Mouse (Mus musculus): ENCODE data around the gene Zdhhc23. TPM values are rescaled to one million over a fixed set of nuclear protein-coding genes. Genes with fewer than 3 reads are reported as not detected.

Zdhhc23 gene
- total RNA-seq (2023): 1 to 10 TPM; 5.9 to 6.6 TPM

DNA sequence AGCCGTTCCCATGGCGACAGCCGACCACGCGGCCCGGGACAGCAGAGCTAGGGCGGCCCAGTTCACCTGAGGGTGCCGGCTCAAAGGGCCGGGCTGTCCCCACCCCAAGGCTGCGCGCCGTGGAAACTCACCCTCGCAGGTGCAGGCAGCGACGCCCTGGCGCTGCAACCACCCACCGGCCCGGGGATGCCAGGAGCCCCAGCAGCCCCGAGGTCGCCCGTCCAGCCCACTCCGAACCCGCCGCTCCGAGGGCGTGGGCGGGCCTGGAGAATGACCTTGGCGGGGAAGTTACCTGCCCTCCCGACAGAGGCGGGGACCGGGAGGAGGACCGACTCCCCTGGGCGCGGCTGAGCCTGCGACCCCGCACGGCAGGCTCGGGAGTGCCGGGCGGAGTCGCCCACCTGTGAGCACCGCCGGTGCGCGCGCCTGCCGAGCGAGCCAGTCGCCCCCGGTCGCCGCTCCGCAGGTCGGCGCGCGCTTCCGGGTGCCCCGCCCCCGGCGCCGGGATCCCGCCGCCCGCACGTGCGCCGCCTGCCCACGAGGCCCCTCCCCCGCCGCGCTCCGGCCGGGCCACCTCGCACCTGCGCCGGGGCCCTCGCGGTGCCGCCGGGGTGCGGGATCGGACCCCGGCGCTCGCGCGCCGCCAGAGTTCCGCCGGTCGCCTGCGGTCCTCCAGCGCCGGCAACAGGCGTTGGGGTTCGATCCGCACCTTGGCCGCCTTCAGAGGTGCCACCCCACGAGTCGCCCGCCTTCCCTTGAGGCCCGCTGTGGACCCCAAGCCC lies at the start of gene Zdhhc23:
Gene Zdhhc23 (minus strand): TSS at position 464 of the 782 bp plus-strand sequence.

DNA sequence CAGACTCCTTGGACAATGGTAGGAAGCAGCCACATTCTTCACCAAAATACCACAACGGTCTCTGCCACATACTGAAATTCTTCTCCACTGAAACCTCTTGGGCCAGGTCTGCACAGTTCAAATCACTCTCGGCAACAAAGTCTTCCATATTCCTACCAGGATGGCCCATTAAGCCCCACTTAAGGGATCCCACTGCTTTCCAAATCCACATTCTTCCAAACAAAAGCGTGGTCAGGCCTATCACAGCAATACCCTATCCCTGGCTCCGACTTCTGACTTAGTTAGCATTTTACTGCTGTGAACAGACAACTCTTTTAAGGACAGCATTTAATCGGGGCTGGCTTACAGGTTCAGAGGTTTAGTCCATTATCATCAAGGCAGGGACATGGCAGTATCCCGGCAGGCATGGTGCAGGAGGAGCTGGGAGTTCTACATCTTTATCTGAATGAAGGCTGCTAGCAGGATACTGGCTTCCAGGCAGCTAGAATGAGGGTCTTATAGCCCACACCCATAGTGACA lies 53.2 kb downstream of the Zdhhc23 start, which contains the start of gene Qtrt2:
Gene Qtrt2 (minus strand): TSS at position 469 of the 519 bp plus-strand sequence.

Other genes with a start within 250 kb of the Zdhhc23 start
- gene Drd3, start 225.8 kb downstream of the Zdhhc23 start, total RNA-seq (2023): not detected
- 10 to 100 TPM in 1 of 2 experiments, 1 to 10 TPM in 1; 6.4 to 10.5 TPM for gene Ccdc191, start 90.0 kb downstream of the Zdhhc23 start, total RNA-seq (2023)
- 10 to 100 TPM; 20.4 to 24.0 TPM for gene Qtrt2, start 53.0 kb downstream of the Zdhhc23 start, total RNA-seq (2023)
- 1 to 10 TPM in 1 of 2 experiments, under 1 TPM in 1; 0.33 to 1.1 TPM for gene Gramd1c, start 83.6 kb upstream of the Zdhhc23 start, total RNA-seq (2023)
- gene Atp6v1a, start 159.9 kb upstream of the Zdhhc23 start, total RNA-seq (2023): 10 to 100 TPM; 86.5 to 87.7 TPM
- gene Naa50, start 160.0 kb upstream of the Zdhhc23 start, total RNA-seq (2023): 10 to 100 TPM; 44.2 to 45.3 TPM
- gene Usf3, start 193.5 kb upstream of the Zdhhc23 start, total RNA-seq (2023): 10 to 100 TPM; 34.6 to 35.1 TPM